Mouse (Mus musculus) lung, adult 2 months (tissue): Measurements from ENCODE around the gene Prdm16. TPM values are rescaled to one million over a fixed set of nuclear protein-coding genes. Genes with fewer than 3 reads are reported as not detected.
A peak's percentile ranks its signal among the peaks of the same experiment; 100 is the strongest.

Experiments used
- DNase-seq: peaks from one replicate; pipeline ENCODE4 v3.0.0; 2022
- H3K4me1 ChIP-seq: fragments of 200-500 bp; 2 replicates; pipeline ENCODE4 v1.6.1; 2011; ENCODE audit warnings: low read length; ENCODE audit not compliant: control insufficient read depth, insufficient read depth
- H3K4me3 ChIP-seq: fragments of 200-500 bp; replicated peaks from 2 replicates; pipeline ENCODE3; 2011; ENCODE audit warnings: low read depth, mild to moderate bottlenecking, control low read depth, low read length; ENCODE audit errors: extremely low read depth
- CTCF ChIP-seq: fragments of 200-500 bp; IDR thresholded peaks from 2 replicates; pipeline ENCODE4 v1.5.1; 2011; ENCODE audit warnings: mild to moderate bottlenecking, low read length, control low read depth; ENCODE audit not compliant: insufficient read depth
- POLR2A ChIP-seq: fragments of 200-500 bp; IDR thresholded peaks from 2 replicates; pipeline ENCODE4 v1.6.1; 2011; ENCODE audit warnings: low read depth, mild to moderate bottlenecking, control low read depth, low read length, borderline replicate concordance; ENCODE audit errors: extremely low read depth
- WGBS: fragments of 180-500 bp; shearing (Covaris S2); methylation state at CpG from one replicate; pipeline ENCODE4 v1.1.7; 2018; 5-methylcytosine and 5-hydroxymethylcytosine counted together
- polyA plus RNA-seq: library from polyadenylated mRNA; depleted of rRNA; stranded (reverse); fragments of >200 nt; gene quantifications from 2 replicates; pipeline ENCODE4 v1.2.3, GENCODE M21; 2012

Prdm16 gene
- polyA plus RNA-seq, 1 experiment, result 18.3 TPM

DNA sequence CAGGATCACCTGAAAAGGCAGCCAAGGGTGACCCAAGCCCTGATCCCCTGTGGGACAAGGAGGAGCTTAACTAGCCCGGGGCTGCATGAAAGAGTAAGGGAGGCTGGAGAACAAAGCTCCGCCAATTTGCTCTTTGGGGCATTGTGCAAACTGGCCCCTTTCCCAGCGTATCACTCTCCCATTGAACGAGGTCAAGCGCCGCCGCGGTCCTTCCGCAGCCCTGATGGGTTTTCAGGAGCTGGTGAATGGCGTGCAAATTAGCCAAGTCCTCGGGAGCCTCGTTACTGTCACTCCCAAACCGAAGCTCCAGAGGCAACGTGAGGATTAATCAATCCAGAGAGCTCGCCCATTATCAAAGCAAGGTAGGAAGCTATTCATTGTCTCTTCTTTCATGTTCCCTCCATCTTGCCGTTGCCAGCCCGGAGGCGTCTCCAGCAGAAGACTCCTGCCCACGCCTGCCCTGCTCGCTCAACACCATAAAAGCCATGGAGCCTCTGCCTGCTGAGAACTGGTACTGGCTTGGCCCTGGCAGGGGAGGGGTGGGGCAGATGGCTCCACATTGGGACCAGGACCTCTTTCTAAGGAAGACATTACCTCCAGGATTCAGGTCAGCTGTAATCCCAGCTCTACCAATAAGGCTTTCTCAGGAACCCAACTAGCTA, 129.8 kb downstream of the Prdm16 start:
- TF ChIP-seq POLR2A (no peak), CTCF (no peak)
- 33% methylated on average over 20 of the region's 20 CpGs for WGBS
- H3K4me1 ChIP-seq, result no peaks in the 10 kb centered on the region
- no peak overlapping the region for H3K4me3 ChIP-seq
- no peak for DNase-seq

- DNase-seq, result no peak
- 78% methylated on average over 5 of the region's 5 CpGs for WGBS
- no peaks in the 10 kb centered on the region for H3K4me1 ChIP-seq
- TF ChIP-seq POLR2A, result no peak
- no peak overlapping the region for H3K4me3 ChIP-seq
Measured at GRCm38 (mm10) chr4:154505313-154505712, 131.4 kb downstream of the Prdm16 start.

DNA sequence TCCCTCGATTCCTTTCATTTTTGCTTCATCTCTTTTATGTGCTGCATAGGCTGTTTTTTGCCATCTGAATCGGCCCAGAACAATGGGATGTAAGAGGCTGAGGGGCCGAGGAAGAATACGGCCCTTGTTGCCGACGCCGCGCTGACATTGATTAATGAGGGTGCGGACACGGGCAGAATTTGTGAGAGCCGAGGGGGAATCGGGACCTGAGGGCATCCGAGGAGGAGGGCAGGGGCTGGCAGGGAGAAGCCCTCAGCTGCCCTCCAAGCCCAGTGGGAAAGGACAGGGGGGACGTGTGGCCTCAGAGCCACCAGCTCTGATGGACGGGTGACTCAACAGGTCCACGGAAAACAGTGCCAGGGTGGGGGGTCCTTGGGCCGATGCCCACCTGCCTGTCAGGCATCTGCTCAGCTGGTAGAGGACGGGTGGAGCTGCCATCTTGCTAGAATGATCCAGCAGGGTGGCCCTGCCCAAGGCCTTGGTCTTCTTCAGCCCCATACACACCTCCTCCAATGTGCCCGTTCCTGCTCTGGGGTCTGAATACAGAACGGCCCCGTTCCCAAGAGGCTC, 133.3 kb downstream of the Prdm16 start:
- TF ChIP-seq CTCF, result no peak
- TF ChIP-seq POLR2A, result no peak
- H3K4me1 ChIP-seq, result 0 out of 2 replicates have a peak, but pooled peaks cover 4% of the 10 kb centered on the region
- WGBS, result 56% methylated on average over 21 of the region's 21 CpGs
- H3K4me3 ChIP-seq, result no peak overlapping the region
- DNase-seq, result no peak

- no peak for DNase-seq
- H3K4me1 ChIP-seq, result peaks cover 7% of the 10 kb centered on the region; the same call in 1 of the 2 replicates
- WGBS, result 70% methylated on average over 16 of the region's 16 CpGs
- no peak overlapping the region for H3K4me3 ChIP-seq
- TF ChIP-seq POLR2A (no peak), CTCF (no peak)
Measured at GRCm38 (mm10) chr4:154502403-154503000, 134.2 kb downstream of the Prdm16 start.

- H3K4me1 ChIP-seq, result peaks cover 12% of the 10 kb centered on the region; the same call in 1 of the 2 replicates
- no peak for DNase-seq
- H3K4me3 ChIP-seq, result no peak overlapping the region
- TF ChIP-seq CTCF (no peak), POLR2A (no peak)
- WGBS, result 72% methylated on average over 9 of the region's 9 CpGs
Measured at GRCm38 (mm10) chr4:154500695-154501094, 136.0 kb downstream of the Prdm16 start.

DNA sequence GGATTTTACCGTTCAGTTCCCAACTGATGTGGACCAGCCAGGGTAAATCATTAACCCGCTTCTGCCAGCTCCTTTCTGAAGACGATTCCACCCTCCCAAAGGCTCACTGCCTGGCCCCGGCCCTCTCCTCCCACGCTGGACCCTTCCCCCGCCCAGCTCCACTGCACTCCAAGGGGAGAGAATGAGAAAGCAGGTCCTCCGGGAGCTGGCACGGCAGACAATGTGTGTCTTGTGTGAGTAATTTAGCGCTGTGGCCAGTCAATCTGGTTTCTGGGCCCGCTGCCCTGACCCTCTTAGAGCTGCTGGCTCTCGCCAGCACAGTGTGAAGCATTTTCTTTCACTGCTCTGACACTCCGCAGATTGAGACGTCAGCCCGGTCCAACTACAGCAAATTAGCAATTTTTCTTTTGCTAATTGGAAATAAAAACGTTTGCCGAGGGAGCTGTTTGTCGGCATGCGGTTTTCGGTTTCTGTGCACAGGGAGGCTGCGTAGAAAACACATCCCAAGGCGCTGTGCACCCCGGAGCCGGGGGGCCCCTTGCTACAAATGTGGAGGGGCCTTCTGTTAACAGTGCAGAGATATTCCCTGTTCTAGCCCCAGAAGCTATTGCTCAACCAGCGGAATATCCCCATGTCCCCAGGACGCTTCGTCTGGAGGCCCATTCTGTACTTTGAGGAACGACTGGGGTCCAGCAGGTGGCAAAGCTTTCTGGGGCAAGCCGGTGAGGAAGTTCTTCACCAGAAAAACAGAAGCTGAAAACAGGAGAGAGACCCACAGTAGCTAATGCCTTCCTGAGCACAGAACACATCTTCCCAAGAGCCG, 136.8 kb downstream of the Prdm16 start:
- WGBS, result 34% methylated on average over 29 of the region's 29 CpGs
- Histone ChIP-seq H3K4me3 (no peak overlapping the region), H3K4me1 (peaks cover 12% of the 10 kb centered on the region; the same call in 1 of the 2 replicates)
- peak; percentile 77 for DNase-seq
- TF ChIP-seq POLR2A (no peak), CTCF (no peak)

GRCm38 (mm10) chr4:154497423-154498175, 139.1 kb downstream of the Prdm16 start:
- no peak for DNase-seq
- peaks cover 12% of the 10 kb centered on the region; the same call in 1 of the 2 replicates for H3K4me1 ChIP-seq

GRCm38 (mm10) chr4:154496991-154497390, 139.7 kb downstream of the Prdm16 start:
- 13% methylated on average over 7 of the region's 7 CpGs for WGBS
- H3K4me1 ChIP-seq, result peaks cover 12% of the 10 kb centered on the region; the same call in 1 of the 2 replicates
- peak; percentile 85 for DNase-seq
- no peak overlapping the region for H3K4me3 ChIP-seq
- TF ChIP-seq CTCF (no peak), POLR2A (no peak)

More at GRCm38 (mm10) chr4:154497423-154498175, 139.1 kb downstream of the Prdm16 start:
- WGBS, result 60% methylated on average over 4 of the region's 4 CpGs
- no peak overlapping the region for H3K4me3 ChIP-seq
- TF ChIP-seq POLR2A (no peak), CTCF (no peak)

- Histone ChIP-seq H3K4me3 (no peak overlapping the region), H3K4me1 (peaks cover 12% of the 10 kb centered on the region; the same call in 1 of the 2 replicates)
- no peak for DNase-seq
- TF ChIP-seq CTCF, result no peak
- no peak for TF ChIP-seq POLR2A
- 78% methylated on average over 5 of the region's 5 CpGs for WGBS
Measured at GRCm38 (mm10) chr4:154496522-154496921, 140.2 kb downstream of the Prdm16 start.
